Mouse (Mus musculus): ENCODE data around the gene Pofut2. TPM values are rescaled to one million over a fixed set of nuclear protein-coding genes. Genes with fewer than 3 reads are reported as not detected.

Pofut2 gene
- polyA plus RNA-seq, 1 experiment from 2014 or later, result 58.8 TPM

- peak; percentile 48; the same call in 1 of the 2 replicates for ATAC-seq
- no peak overlapping the region for H3K4me2 ChIP-seq (ENCODE audit: low read length)
- no peaks in the 10 kb centered on the region for H3K36me3 ChIP-seq (ENCODE audit: control insufficient read depth, insufficient read depth, low read length)
- no peak overlapping the region for H3K27ac ChIP-seq (ENCODE audit: low read depth, low read length)
- no peaks in the 10 kb centered on the region for H3K9me3 ChIP-seq (ENCODE audit: control insufficient read depth, low read length)
- no peak overlapping the region for H3K9ac ChIP-seq (ENCODE audit: low read depth, low read length)
- H3K4me1 ChIP-seq (ENCODE audit: control insufficient read depth, insufficient read depth, low read depth, low read length), result no peaks in the 10 kb centered on the region
- no peak overlapping the region for H3K4me3 ChIP-seq (ENCODE audit: low read length)
- 17% methylated on average over 6 of the region's 6 CpGs for WGBS
- no peaks in the 10 kb centered on the region for H3K27me3 ChIP-seq (replicated peaks; ENCODE audit: control insufficient read depth, insufficient read depth, low read length)
Observed at GRCm38 (mm10) chr10:77282822-77283221, 23.8 kb downstream of the Pofut2 start.

- Histone ChIP-seq H3K9me3 (ENCODE audit: control insufficient read depth, low read length) (no peaks in the 10 kb centered on the region), H3K36me3 (ENCODE audit: control insufficient read depth, insufficient read depth, low read length) (no peaks in the 10 kb centered on the region), H3K4me2 (ENCODE audit: low read length) (no peak overlapping the region), H3K27me3 (replicated peaks; ENCODE audit: control insufficient read depth, insufficient read depth, low read length) (no peaks in the 10 kb centered on the region), H3K9ac (ENCODE audit: low read depth, low read length) (no peak overlapping the region), H3K27ac (ENCODE audit: low read depth, low read length) (no peak overlapping the region), H3K4me1 (ENCODE audit: control insufficient read depth, insufficient read depth, low read depth, low read length) (no peaks in the 10 kb centered on the region), H3K4me3 (ENCODE audit: low read length) (no peak overlapping the region)
- 74% methylated on average over 6 of the region's 6 CpGs for WGBS
- no peak for ATAC-seq
Observed at GRCm38 (mm10) chr10:77284832-77285231, 25.8 kb downstream of the Pofut2 start.

DNA sequence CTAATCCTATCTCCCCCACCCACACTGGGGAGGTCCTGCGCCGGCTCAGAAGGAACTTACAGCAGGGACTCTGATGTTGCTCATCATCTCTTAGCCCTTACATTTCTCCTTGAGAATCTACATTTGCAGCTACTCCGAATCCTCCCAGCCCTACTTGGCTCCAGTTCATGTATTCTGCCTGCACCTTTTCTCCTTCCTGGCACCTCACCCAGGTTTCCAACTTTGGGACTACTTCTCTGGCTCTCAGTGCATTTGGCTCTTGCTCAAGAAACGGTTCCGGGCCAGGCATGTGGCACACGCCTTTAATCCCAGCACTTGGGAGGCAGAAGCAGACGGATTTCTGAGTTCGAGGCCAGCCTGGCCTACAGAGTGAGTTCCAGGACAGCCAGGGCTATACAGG lies 28.6 kb downstream of the Pofut2 start:
- WGBS, result 82% methylated on average over 8 of the region's 8 CpGs
- no peak for ATAC-seq
- H3K4me2 ChIP-seq (ENCODE audit: low read length), result no peak overlapping the region
- H3K27ac ChIP-seq (ENCODE audit: low read depth, low read length), result no peak overlapping the region
- H3K9ac ChIP-seq (ENCODE audit: low read depth, low read length), result no peak overlapping the region
- no peaks in the 10 kb centered on the region for H3K9me3 ChIP-seq (ENCODE audit: control insufficient read depth, low read length)
- H3K4me1 ChIP-seq (ENCODE audit: control insufficient read depth, insufficient read depth, low read depth, low read length), result no peaks in the 10 kb centered on the region
- 0 out of 2 replicates have a peak, but pooled peaks cover 2% of the 10 kb centered on the region for H3K36me3 ChIP-seq (ENCODE audit: control insufficient read depth, insufficient read depth, low read length)
- no peak overlapping the region for H3K4me3 ChIP-seq (ENCODE audit: low read length)
- no peaks in the 10 kb centered on the region for H3K27me3 ChIP-seq (replicated peaks; ENCODE audit: control insufficient read depth, insufficient read depth, low read length)

DNA sequence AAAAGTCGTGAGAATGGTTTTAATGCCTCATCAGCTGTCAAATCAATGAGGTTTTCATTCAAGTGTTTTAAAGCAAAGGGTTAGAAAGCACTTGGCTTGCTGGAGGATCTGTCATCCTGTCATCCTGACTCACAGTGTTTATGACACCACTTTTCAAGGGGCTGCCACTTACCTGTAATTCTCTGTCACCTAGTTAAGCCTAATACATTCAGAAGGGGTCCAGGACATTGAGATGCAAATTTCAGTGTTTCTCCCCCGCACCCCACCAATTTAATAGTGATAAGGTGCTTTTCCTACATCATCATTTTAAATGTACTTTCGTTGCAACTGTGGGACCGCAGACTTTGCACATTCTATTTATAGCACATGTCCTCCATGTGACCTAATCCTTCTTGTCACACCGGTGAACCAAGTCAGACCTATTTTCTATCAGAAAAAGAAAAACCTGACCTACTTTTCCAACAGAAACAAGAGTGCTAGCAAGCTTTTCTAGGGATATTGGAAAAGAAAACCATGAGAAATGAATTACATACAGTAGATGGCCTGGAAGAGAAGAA lies 29.7 kb downstream of the Pofut2 start:
- Histone ChIP-seq H3K27ac (ENCODE audit: low read depth, low read length) (no peak overlapping the region), H3K36me3 (ENCODE audit: control insufficient read depth, insufficient read depth, low read length) (0 out of 2 replicates have a peak, but pooled peaks cover 7% of the 10 kb centered on the region), H3K4me1 (ENCODE audit: control insufficient read depth, insufficient read depth, low read depth, low read length) (no peaks in the 10 kb centered on the region), H3K27me3 (replicated peaks; ENCODE audit: control insufficient read depth, insufficient read depth, low read length) (no peaks in the 10 kb centered on the region), H3K9me3 (ENCODE audit: control insufficient read depth, low read length) (no peaks in the 10 kb centered on the region), H3K4me3 (ENCODE audit: low read length) (no peak overlapping the region), H3K9ac (ENCODE audit: low read depth, low read length) (no peak overlapping the region), H3K4me2 (ENCODE audit: low read length) (no peak overlapping the region)
- ATAC-seq, result no peak
- 57% methylated on average over 5 of the region's 5 CpGs for WGBS

GRCm38 (mm10) chr10:77289559-77289958 lies 30.5 kb downstream of the Pofut2 start:
- 0 out of 2 replicates have a peak, but pooled peaks cover 7% of the 10 kb centered on the region for H3K36me3 ChIP-seq (ENCODE audit: control insufficient read depth, insufficient read depth, low read length)
- no peak overlapping the region for H3K9ac ChIP-seq (ENCODE audit: low read depth, low read length)
- no peak overlapping the region for H3K4me2 ChIP-seq (ENCODE audit: low read length)
- no peaks in the 10 kb centered on the region for H3K4me1 ChIP-seq (ENCODE audit: control insufficient read depth, insufficient read depth, low read depth, low read length)
- ATAC-seq, result no peak
- H3K27ac ChIP-seq (ENCODE audit: low read depth, low read length), result no peak overlapping the region
- H3K27me3 ChIP-seq (replicated peaks; ENCODE audit: control insufficient read depth, insufficient read depth, low read length), result no peaks in the 10 kb centered on the region
- WGBS, result 88% methylated on average over 8 of the region's 8 CpGs
- H3K9me3 ChIP-seq (ENCODE audit: control insufficient read depth, low read length), result no peaks in the 10 kb centered on the region
- no peak overlapping the region for H3K4me3 ChIP-seq (ENCODE audit: low read length)

DNA sequence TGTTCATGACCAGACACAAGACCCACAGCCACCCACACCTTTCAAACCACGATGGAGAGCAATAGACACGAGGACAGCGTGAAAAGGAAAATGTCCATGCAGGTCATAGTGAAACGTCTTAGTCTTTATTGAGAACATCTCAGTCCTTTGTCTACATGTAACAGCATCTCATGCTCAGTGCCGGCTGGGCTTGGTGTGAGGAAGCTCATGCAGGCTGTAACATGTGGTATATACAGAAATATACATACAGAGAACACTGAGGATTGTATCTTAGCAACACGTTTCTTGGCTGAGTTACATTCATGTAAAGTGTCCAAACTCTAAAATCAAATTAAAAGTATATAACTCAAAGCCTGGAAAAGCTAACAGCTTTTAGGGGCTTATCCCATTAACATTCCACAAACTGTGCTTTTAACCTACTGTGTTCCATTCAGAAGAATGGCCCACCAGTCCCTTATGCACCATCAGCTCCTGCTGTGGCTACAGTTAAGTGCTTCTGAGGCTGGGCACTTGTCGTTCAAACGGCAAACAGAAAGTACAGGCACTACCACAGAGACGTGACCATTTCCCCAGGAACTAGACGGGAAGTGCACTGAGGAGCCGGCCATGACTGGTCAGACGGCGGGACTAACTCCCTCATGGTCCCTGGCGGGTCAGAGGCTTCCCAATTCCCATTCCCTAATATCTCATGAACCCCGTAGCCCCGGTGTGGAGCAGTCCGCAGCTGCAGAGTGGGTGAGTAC lies 31.8 kb downstream of the Pofut2 start:
- no peak for ATAC-seq
- Histone ChIP-seq H3K4me1 (ENCODE audit: control insufficient read depth, insufficient read depth, low read depth, low read length) (no peaks in the 10 kb centered on the region), H3K27me3 (replicated peaks; ENCODE audit: control insufficient read depth, insufficient read depth, low read length) (no peaks in the 10 kb centered on the region), H3K4me3 (ENCODE audit: low read length) (no peak overlapping the region), H3K9me3 (ENCODE audit: control insufficient read depth, low read length) (no peaks in the 10 kb centered on the region), H3K36me3 (ENCODE audit: control insufficient read depth, insufficient read depth, low read length) (0 out of 2 replicates have a peak, but pooled peaks cover 10% of the 10 kb centered on the region), H3K4me2 (ENCODE audit: low read length) (no peak overlapping the region), H3K27ac (ENCODE audit: low read depth, low read length) (no peak overlapping the region), H3K9ac (ENCODE audit: low read depth, low read length) (no peak overlapping the region)
- 74% methylated on average over 17 of the region's 17 CpGs for WGBS

DNA sequence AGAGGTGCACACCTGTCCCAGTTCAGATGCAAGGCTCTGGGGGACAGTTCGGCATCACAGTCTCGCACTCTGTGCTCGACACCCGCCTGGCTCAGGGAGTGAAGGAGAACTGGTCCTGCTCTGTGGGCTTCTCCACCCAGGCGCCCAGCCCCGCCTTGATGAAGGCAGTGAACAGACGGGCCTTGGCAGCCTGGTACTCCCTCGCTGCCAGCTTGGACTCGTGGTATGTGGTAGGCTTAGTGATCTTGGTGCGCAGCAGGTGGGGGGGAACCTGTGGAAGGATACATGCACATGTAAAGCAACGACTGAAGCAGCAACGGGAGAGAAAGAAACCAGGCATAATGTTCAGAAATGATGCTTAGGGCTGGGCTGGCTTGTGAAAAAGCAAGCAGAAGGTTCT lies 35.7 kb downstream of the Pofut2 start:
- no peaks in the 10 kb centered on the region for H3K4me1 ChIP-seq (ENCODE audit: control insufficient read depth, insufficient read depth, low read depth, low read length)

GRCm38 (mm10) chr10:77298621-77299020 lies 39.6 kb downstream of the Pofut2 start:
- WGBS, result 81% methylated on average over 8 of the region's 8 CpGs
- Histone ChIP-seq H3K4me2 (ENCODE audit: low read length) (no peak overlapping the region), H3K4me3 (ENCODE audit: low read length) (no peak overlapping the region), H3K36me3 (ENCODE audit: control insufficient read depth, insufficient read depth, low read length) (peaks cover 12% of the 10 kb centered on the region; the same call in 1 of the 2 replicates), H3K4me1 (ENCODE audit: control insufficient read depth, insufficient read depth, low read depth, low read length) (no peaks in the 10 kb centered on the region), H3K27me3 (replicated peaks; ENCODE audit: control insufficient read depth, insufficient read depth, low read length) (no peaks in the 10 kb centered on the region), H3K27ac (ENCODE audit: low read depth, low read length) (no peak overlapping the region), H3K9me3 (ENCODE audit: control insufficient read depth, low read length) (no peaks in the 10 kb centered on the region), H3K9ac (ENCODE audit: low read depth, low read length) (no peak overlapping the region)
- no peak for ATAC-seq

More for the DNA sequence above, 35.7 kb downstream of the Pofut2 start:
- WGBS, result 84% methylated on average over 12 of the region's 12 CpGs
- Histone ChIP-seq H3K36me3 (ENCODE audit: control insufficient read depth, insufficient read depth, low read length) (0 out of 2 replicates have a peak, but pooled peaks cover 10% of the 10 kb centered on the region), H3K9ac (ENCODE audit: low read depth, low read length) (no peak overlapping the region), H3K4me2 (ENCODE audit: low read length) (no peak overlapping the region), H3K27me3 (replicated peaks; ENCODE audit: control insufficient read depth, insufficient read depth, low read length) (no peaks in the 10 kb centered on the region), H3K27ac (ENCODE audit: low read depth, low read length) (no peak overlapping the region), H3K9me3 (ENCODE audit: control insufficient read depth, low read length) (no peaks in the 10 kb centered on the region), H3K4me3 (ENCODE audit: low read length) (no peak overlapping the region)
- ATAC-seq, result no peak

DNA sequence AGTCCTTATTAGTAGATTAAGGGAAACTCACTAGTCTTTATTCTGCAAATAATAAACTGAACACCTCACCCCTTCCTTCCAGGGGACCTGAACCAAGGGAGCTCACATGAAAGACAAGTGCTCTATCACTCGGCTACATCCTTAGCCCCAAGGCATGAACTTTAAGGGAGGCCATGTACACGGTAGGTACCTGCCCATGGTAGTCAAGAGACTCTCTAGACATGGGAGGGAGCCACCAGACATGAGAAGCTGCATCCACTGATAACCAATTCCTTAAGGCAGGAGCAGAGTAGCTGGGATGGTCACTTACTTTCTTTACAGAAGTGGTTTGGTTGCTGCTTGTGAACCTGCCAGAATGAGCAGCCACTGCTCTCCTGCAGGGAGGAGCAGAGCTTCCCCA lies 40.2 kb downstream of the Pofut2 start:
- Histone ChIP-seq H3K36me3 (ENCODE audit: control insufficient read depth, insufficient read depth, low read length) (peaks cover 12% of the 10 kb centered on the region; the same call in 1 of the 2 replicates), H3K9me3 (ENCODE audit: control insufficient read depth, low read length) (no peaks in the 10 kb centered on the region), H3K4me2 (ENCODE audit: low read length) (no peak overlapping the region), H3K4me1 (ENCODE audit: control insufficient read depth, insufficient read depth, low read depth, low read length) (no peaks in the 10 kb centered on the region), H3K9ac (ENCODE audit: low read depth, low read length) (no peak overlapping the region), H3K27me3 (replicated peaks; ENCODE audit: control insufficient read depth, insufficient read depth, low read length) (no peaks in the 10 kb centered on the region), H3K27ac (ENCODE audit: low read depth, low read length) (no peak overlapping the region), H3K4me3 (ENCODE audit: low read length) (no peak overlapping the region)
- 82% methylated on average over 2 of the region's 2 CpGs for WGBS
- ATAC-seq, result no peak
